Mouse (Mus musculus) layer of hippocampus, adult 2 months (tissue): ENCODE results near the gene Ift122. TPM values are rescaled to one million over a fixed set of nuclear protein-coding genes. Genes with fewer than 3 reads are reported as not detected.

ENCODE experiments used
- DNase-seq, 2 experiments: peaks; one replicate each; pipeline ENCODE4 v3.0.0; 2022; ENCODE audit warnings: low spot score in 2 of 2
- H3K27ac ChIP-seq: fragments of 200-600 bp; 2 replicates; pipeline ENCODE4 v1.8.1; 2022
- H3K4me3 ChIP-seq: fragments of 200-600 bp; 2 replicates; pipeline ENCODE4 v1.8.1; 2022; ENCODE audit warnings: mild to moderate bottlenecking
- CTCF ChIP-seq: fragments of 200-600 bp; conservative IDR thresholded peaks from 2 replicates; pipeline ENCODE4 v1.8.1; 2022; ENCODE audit warnings: antibody characterized with exemption, mild to moderate bottlenecking, moderate library complexity
- total RNA-seq, 2 experiments: library from RNA; stranded (reverse); gene quantifications; 2 replicates each; pipeline ENCODE4 v1.2.3; 2021

Ift122 gene
- total RNA-seq, 2 experiments from 2014 or later: 30.3 TPM

DNA sequence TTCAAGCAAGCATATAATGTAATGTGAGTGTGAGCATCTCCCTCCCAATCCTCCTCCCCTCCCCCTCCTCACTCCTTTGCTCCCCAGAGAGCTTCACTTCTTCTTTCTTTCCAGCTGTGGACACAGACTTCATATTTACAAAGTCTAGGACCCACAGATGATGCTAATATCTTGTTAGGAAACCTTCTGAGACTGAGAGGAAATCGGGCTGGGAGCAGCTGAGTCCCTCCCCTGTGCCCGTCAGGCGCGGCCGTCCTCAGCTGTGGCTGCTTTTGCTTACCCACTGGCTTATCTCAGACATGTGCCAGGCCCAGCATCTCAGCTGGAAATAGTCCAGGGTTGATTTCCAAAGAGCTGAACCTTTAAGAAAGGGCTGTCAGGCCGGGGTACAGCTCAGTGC is 93.1 kb downstream of the Ift122 start:
- H3K4me3 ChIP-seq: no peak overlapping the region
- TF ChIP-seq CTCF: no peak

DNA sequence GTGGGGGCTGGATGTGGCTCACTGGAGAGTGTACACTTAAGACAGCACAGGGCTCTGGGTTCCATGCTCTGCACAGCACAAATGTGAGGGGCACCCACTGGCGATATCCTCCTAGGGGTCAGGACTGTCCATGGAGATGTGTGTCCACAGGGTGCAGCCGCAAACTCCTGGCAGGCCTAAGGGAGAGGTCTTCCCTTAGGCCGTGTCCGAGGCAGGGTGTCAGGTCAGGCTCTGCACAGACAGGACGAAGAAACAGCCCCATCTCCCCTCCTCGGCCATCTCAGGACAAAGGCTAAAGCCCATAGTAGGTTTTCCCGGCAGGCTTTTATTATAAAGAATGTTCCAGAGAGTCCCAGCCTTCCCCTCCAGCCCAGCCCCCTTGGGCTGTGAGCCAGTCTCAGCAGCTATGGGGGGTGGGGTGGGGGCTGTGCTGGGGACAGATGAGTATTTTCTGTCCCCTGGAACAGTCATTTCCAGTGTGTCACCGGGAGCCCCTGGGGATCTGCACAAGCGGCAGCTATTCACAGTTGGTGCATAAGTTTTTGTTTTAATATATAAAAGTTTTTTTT is 101.3 kb downstream of the Ift122 start:
- TF ChIP-seq CTCF: no peak
- Histone ChIP-seq H3K4me3 (no peak overlapping the region), H3K27ac (no peak overlapping the region)
- DNase-seq: no peak

More for the DNA sequence above, 93.1 kb downstream of the Ift122 start:
- DNase-seq: no peak
- H3K27ac ChIP-seq: no peak overlapping the region

DNA sequence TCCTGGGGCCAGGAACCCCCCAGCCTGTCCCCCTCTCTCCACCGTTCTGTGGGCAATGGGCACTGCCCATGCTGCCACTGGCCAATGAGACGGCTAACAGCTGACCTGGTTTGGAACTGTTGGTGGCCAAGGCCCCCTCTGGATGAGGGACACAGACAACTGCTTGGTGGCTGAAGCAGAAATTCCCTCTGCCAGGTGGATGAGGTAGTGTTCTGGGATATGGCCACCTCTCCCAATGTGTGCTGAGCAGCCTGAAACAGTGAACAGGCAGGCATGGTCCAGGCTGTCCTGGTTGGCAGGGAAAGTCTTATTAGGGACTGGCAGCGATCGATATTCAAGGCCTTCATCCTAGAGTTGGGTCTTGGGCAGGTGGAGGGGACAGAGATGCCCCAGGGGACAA is 101.9 kb downstream of the Ift122 start:
- no peak overlapping the region for H3K4me3 ChIP-seq
- no peak for TF ChIP-seq CTCF
- H3K27ac ChIP-seq: no peak overlapping the region
- no peak for DNase-seq

DNA sequence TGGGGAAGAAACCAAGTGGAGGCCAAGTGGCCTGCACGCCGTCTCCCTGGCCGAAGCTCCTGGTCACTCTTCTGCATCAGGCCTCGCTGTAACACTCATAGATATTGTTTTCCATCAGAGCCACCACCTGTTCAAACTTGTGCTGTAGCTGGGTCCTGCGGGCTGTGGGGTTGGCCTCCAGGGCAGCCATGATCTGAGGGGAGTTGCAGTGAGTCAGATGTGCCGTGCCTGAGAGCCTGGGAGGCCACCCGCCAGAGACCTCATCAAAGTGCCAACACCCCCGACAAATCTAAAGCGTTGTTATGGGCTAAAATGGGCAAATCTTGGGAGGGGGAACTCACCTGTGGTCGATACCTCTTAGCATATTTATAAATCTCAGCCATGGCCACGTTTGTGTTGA is 102.4 kb downstream of the Ift122 start:
- no peak for TF ChIP-seq CTCF
- DNase-seq: no peak
- H3K4me3 ChIP-seq: no peak overlapping the region
- H3K27ac ChIP-seq: no peak overlapping the region

DNA sequence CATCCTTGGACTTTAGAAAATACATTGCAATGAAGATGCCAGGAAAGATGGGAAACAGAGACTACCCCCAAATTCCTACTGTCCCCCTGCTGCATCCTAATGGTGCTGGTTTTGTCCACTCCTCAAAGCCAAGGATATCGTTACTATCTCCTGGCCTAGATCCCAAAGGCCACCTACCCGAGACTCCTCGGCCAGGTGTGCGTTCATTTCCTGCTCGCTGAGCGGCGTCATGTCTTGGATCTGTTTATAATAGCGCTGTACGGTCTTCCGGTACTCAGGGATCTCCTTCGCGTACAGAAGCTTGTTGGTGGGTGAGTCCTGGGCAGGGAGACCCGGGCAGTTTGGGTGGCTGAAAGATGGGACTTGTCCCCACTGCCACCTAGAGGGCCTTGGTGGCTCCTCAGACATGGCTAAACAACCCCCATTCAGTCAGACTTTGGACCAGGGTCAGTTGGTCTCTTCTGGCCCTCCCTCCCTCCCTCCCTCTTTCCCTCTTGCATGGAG is 103.2 kb downstream of the Ift122 start:
- DNase-seq: no peak
- Histone ChIP-seq H3K27ac (no peak overlapping the region), H3K4me3 (no peak overlapping the region)
- peak; percentile 47 for TF ChIP-seq CTCF

DNA sequence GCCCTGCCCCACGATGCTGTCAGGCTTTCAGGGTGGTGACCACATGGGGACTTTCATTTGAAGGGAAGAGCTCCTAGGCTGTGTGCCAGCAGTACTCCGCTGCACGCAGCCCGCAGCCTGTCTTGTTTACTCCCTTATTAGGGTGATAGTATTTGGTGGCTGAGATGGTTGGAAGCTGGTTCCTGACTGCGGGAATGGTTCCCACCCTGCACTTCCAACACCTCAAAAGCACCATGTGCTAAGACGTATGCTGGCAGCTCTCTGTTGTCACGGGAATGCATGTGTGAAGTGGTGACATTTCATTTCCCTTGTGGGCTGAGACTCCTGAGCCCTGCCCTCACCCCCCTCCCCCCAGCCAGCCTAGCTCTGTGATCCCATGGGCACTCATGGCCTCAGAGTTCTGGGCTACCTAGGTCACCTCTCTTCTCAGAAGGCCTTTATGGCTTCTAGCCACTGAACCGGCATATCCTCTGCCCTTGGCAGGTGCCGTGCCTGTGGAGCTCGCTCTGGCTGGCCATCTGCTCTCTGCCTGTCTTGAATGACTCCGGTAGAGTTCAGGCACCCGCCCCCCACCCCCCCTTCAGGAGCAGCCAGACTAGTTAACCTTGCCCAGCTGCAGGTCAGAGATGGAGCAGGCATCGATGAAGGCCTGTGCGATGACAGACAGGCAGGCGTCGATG is 103.8 kb downstream of the Ift122 start:
- Histone ChIP-seq H3K27ac (no peak overlapping the region), H3K4me3 (no peak overlapping the region)
- TF ChIP-seq CTCF: no peak
- DNase-seq: peak; percentile 23 to 27

DNA sequence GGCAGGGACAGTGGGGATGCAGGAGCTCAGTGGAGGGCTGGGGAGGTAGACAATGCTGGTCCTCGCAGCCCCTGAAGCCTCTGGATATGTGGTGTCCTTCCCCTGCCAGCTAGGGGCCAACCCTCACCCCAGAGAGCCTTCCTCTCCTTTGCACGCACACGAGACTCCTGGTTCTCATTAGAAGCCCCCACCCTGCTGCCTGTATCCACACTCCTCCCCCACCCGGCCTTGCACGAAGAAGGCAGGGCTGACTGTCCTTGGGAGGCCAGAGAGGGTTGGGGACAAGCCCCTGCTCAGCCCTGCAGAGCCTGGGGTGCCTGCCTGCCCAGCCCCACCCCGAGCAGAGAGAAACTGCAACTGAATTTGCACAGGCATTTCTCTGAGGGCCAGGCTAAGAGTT is 104.4 kb downstream of the Ift122 start:
- H3K4me3 ChIP-seq: no peak overlapping the region
- H3K27ac ChIP-seq: no peak overlapping the region
- TF ChIP-seq CTCF: no peak
- DNase-seq: no peak

DNA sequence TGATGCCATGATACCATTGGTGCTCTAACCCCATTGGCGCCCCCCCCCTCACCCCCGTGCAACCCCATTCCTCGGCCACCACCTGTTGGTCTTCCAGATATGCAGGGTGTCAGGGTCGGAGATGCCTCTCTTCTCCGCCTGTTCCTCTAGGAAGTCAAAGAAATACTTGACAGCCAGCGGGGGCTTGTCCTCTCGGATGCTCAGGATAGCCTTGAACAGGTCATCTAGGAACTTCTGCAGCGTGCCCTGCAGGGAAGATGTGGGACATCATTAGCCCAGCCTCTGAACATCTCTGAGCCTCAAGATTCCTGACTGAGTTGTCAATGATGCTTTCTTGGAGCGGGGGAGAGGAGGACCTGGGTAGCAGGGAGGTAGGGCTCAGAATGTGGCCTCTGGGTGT is 105.2 kb downstream of the Ift122 start:
- no peak for TF ChIP-seq CTCF
- no peak overlapping the region for H3K27ac ChIP-seq
- DNase-seq: no peak
- H3K4me3 ChIP-seq: no peak overlapping the region

DNA sequence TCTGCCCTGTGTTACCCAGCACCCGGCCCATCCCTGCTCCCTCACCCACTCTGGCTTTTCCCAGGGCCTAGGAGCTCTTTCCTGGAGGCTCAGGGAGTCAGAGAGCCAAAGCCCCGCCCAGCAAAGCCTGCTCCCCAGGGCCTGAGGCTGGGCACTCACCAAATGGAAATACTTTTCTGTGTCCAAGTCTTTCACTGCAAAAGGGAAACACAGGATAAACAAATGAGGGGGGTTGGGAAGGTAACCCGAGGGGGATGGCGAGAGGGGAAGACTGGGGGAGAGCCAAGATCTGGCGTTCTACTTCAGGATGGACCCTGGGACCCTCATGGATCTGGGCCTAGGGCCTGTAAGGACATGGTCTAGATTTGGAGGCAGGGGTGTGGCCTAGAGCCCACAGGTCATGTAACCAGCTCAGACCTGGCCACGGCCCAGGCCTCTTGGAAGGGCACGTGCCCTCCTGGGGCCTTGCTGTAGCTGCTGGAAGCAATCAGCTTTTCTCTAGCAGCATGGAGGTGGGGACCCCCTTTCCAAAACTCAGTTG is 106.0 kb downstream of the Ift122 start:
- no peak for TF ChIP-seq CTCF
- no peak for DNase-seq
- Histone ChIP-seq H3K27ac (peak overlapping the region; percentile 32; the same call in 1 of the 2 replicates), H3K4me3 (no peak overlapping the region)

DNA sequence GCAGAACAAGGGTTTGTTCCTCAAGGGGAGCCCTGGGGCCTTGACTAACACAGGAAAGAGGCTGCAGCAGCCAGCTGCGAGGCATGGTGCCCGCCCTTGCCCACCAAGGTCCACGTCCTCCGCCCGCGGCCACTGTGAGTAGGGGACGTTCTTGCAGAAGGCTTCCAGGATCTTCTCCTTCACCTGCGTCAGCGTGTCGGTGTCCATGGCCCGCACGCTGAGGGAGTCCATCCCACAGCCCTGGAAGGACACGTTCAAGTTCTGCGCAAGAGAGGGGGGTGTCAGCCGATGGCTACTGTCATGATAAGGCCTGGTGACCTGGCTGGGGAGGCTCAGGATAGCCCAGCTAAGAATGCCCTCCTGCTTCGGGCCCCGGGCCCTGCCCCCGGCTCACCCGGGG is 107.1 kb downstream of the Ift122 start:
- TF ChIP-seq CTCF: no peak
- no peak overlapping the region for H3K27ac ChIP-seq
- H3K4me3 ChIP-seq: no peak overlapping the region
- DNase-seq: no peak

DNA sequence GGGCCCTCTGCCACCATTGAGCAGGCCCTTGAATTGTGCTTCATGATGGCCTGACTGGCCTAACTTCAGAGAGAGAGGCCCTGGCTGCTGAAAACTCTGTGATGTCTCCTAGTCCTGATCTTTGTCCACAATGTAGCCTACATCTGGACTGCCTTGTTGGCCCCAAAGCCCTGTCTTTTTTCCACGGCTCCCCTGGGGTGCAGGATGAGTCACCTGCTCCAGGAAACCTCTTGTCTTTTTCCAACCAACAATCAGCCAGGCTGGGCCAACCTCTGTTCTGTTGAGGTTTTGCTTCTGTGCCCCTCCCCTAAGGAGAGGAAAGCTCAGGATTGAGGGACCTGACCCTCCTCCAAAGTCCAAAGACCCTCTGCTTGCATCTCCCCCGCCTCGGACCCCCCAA is 108.5 kb downstream of the Ift122 start:
- DNase-seq: no peak
- H3K27ac ChIP-seq: no peak overlapping the region
- no peak overlapping the region for H3K4me3 ChIP-seq
- no peak for TF ChIP-seq CTCF

DNA sequence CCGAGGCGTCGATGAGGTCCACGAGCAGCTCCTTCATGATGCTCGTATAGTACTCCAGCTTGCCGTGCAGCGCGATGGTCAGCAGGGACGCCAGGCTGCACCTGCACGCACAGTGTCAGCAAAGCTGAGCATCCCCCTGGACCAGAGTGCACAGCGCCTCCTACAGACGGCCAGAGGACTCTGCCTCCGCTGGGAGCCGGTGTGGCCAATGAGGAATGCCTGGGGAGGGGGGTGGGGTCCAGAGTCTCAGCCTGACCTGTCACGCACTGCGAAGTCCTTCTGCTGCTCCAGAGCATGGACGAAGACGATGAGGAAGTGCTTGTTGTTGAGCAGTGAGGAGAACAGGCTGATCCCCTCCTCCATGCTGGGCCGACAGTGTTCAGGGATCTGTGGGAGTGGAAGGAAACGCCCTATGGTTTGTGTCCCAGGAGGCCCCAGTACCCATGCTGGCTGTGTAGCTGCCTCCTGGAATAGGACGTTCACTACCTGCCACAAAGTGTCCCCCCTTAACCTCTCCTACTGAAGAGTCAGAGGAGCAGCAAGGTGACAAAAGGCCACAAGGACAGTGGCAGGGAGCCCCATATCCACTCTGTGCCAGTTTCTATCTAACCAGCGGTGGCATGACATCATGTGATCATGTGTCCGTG is 109.3 kb downstream of the Ift122 start:
- DNase-seq: no peak
- Histone ChIP-seq H3K4me3 (no peak overlapping the region), H3K27ac (no peak overlapping the region)
- TF ChIP-seq CTCF: peak; percentile 47

DNA sequence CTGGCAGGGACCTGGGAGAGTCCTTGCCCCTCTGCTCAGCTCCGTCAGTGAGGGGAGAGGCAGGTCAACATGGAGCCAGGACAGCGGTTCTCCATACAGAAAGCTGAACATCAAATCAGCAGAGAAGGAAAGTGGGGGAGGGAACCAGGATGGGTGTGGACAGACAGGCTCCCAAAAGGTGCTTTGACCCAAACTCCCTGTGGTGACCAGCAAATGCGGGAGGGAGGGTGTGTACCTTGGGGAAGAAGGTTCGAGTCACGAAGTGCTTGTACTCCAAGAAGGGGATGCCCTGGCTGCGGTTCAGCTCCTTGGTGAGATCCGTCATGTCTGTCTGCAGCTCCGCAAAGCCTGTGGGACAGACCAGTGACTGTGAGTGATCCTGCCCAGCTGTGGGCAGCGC is 110.4 kb downstream of the Ift122 start:
- Histone ChIP-seq H3K4me3 (no peak overlapping the region), H3K27ac (no peak overlapping the region)
- DNase-seq: no peak
- TF ChIP-seq CTCF: no peak
